Mouse (Mus musculus): ENCODE data around the gene Ypel4. TPM values are rescaled to one million over a fixed set of nuclear protein-coding genes. Genes with fewer than 3 reads are reported as not detected.

The Ypel4 gene
- total RNA-seq (2021) = 1 to 10 TPM in 1 of 2 experiments, under 1 TPM in 1; 0.93 to 1.3 TPM
- long read RNA-seq, experiment 1, partial matches to known transcripts = 0 of 1 reads
- long read RNA-seq, experiment 1, other reads (novel, unspliced or antisense) = 0 of 1 reads
- long read RNA-seq, experiment 2 = 0 reads

GRCm38 (mm10) chr2:84733579-84734300, at the start of gene Ypel4:
TSS of gene Ypel4 (plus strand) at chr2:84734058.
- peak; percentile 36 to 44 for DNase-seq
- intact Hi-C loops (cut with DNase I) = no loop called here

GRCm38 (mm10) chr2:84688080-84688844, 45.6 kb upstream of the Ypel4 start:
- intact Hi-C loops (cut with DNase I) = no loop called here
- DNase-seq = no peak

- intact Hi-C loops (cut with DNase I) = no loop called here
- no peak for DNase-seq
Observed at GRCm38 (mm10) chr2:84690050-84690449, 43.8 kb upstream of the Ypel4 start.

- no peak for DNase-seq
- intact Hi-C loops (cut with DNase I) = no loop called here
Observed at GRCm38 (mm10) chr2:84695007-84695695, 38.7 kb upstream of the Ypel4 start.

- DNase-seq = no peak
- intact Hi-C loops (cut with DNase I) = no loop called here
Observed at GRCm38 (mm10) chr2:84703497-84703896, 30.4 kb upstream of the Ypel4 start.

GRCm38 (mm10) chr2:84704329-84704728, 29.5 kb upstream of the Ypel4 start:
- intact Hi-C loops (cut with DNase I) = no loop called here
- DNase-seq = no peak

GRCm38 (mm10) chr2:84705295-84705694, 28.6 kb upstream of the Ypel4 start:
- intact Hi-C loops (cut with DNase I) = no loop called here

GRCm38 (mm10) chr2:84707523-84707922, 26.3 kb upstream of the Ypel4 start:
- DNase-seq = no peak
- intact Hi-C loops (cut with DNase I) = no loop called here

More at GRCm38 (mm10) chr2:84705295-84705694, 28.6 kb upstream of the Ypel4 start:
- no peak for DNase-seq

- DNase-seq = no peak
- intact Hi-C loops (cut with DNase I) = loop anchor here (5.0 kb wide), 1 partner anchor 35 kb away; the partner anchor contains the start of genes Gm28635, Med19 and Tmx2
Observed at GRCm38 (mm10) chr2:84711898-84712297, 22.0 kb upstream of the Ypel4 start.

- DNase-seq = no peak
- intact Hi-C loops (cut with DNase I) = loop anchor here (5.0 kb wide), 1 partner anchor 37 kb away; the partner anchor contains the start of genes Gm28635, Med19 and Tmx2
Observed at GRCm38 (mm10) chr2:84714422-84714810, 19.4 kb upstream of the Ypel4 start.

- DNase-seq = peak; percentile 99
- intact Hi-C loops (cut with DNase I) = loop anchor here (5.0 kb wide), 1 partner anchor 38 kb away; the partner anchor contains the start of genes Gm28635, Med19 and Tmx2
Observed at GRCm38 (mm10) chr2:84714811-84715561, 18.9 kb upstream of the Ypel4 start, which contains the start of gene Zdhhc5. TSS of gene Zdhhc5 (minus strand) at chr2:84715180.

GRCm38 (mm10) chr2:84715562-84716361, 18.1 kb upstream of the Ypel4 start:
- DNase-seq = peak; percentile 60 to 64
- intact Hi-C loops (cut with DNase I) = no loop called here

GRCm38 (mm10) chr2:84716423-84717355, 17.2 kb upstream of the Ypel4 start:
- DNase-seq = no peak
- intact Hi-C loops (cut with DNase I) = no loop called here

- intact Hi-C loops (cut with DNase I) = no loop called here
Observed at GRCm38 (mm10) chr2:84717357-84717756, 16.5 kb upstream of the Ypel4 start.

GRCm38 (mm10) chr2:84720718-84721117, 13.1 kb upstream of the Ypel4 start:
- DNase-seq = no peak

More at GRCm38 (mm10) chr2:84717357-84717756, 16.5 kb upstream of the Ypel4 start:
- no peak for DNase-seq

GRCm38 (mm10) chr2:84721182-84721581, 12.7 kb upstream of the Ypel4 start:
- no peak for DNase-seq
- intact Hi-C loops (cut with DNase I) = no loop called here

More at GRCm38 (mm10) chr2:84720718-84721117, 13.1 kb upstream of the Ypel4 start:
- intact Hi-C loops (cut with DNase I) = no loop called here

- intact Hi-C loops (cut with DNase I) = no loop called here
- DNase-seq = no peak
Observed at GRCm38 (mm10) chr2:84723856-84724255, 10.0 kb upstream of the Ypel4 start.

- DNase-seq = no peak
- intact Hi-C loops (cut with DNase I) = no loop called here
Observed at GRCm38 (mm10) chr2:84725770-84726169, 8.1 kb upstream of the Ypel4 start.
